Mouse (Mus musculus) spleen, adult 2 months (tissue): ENCODE measurements around the gene Esam. TPM values are rescaled to one million over a fixed set of nuclear protein-coding genes. Genes with fewer than 3 reads are reported as not detected.

Source experiments
- DNase-seq, 2 experiments: peaks; one replicate each; pipeline versions ENCODE4 v3.0.0 to v3.0.0-alpha.2; 2012 to 2021; ENCODE audit warnings: low spot score in 2 of 2, low read depth in 1 of 2
- H3K27ac ChIP-seq: fragments of 200-500 bp; 2 replicates; pipeline ENCODE4 v1.5.1; 2012; ENCODE audit warnings: low read length, inconsistent platforms; ENCODE audit not compliant: insufficient read depth
- H3K27me3 ChIP-seq: fragments of 200-500 bp; 2 replicates; pipeline ENCODE4 v1.6.1; 2012; ENCODE audit warnings: mild to moderate bottlenecking, moderate library complexity, low read length, inconsistent platforms; ENCODE audit not compliant: control insufficient read depth, insufficient read depth
- H3K36me3 ChIP-seq: fragments of 200-500 bp; 2 replicates; pipeline ENCODE4 v1.6.1; 2012; ENCODE audit warnings: mild to moderate bottlenecking, low read length, inconsistent platforms; ENCODE audit not compliant: control insufficient read depth, insufficient read depth
- H3K4me1 ChIP-seq: fragments of 200-500 bp; 2 replicates; pipeline ENCODE4 v1.6.1; 2011; ENCODE audit warnings: inconsistent platforms; ENCODE audit not compliant: control insufficient read depth, insufficient read depth, insufficient read length
- H3K4me3 ChIP-seq: fragments of 200-500 bp; 2 replicates; pipeline ENCODE4 v1.5.1; 2011; ENCODE audit warnings: mild to moderate bottlenecking, inconsistent platforms; ENCODE audit not compliant: insufficient read depth, insufficient read length; ENCODE audit errors: extremely low read depth
- CTCF ChIP-seq: fragments of 200-500 bp; IDR thresholded peaks from 2 replicates; pipeline ENCODE4 v1.5.1; 2011; ENCODE audit warnings: mild to moderate bottlenecking, inconsistent platforms; ENCODE audit not compliant: insufficient read depth, insufficient read length, insufficient replicate concordance; ENCODE audit errors: extremely low read depth
- POLR2A ChIP-seq: fragments of 200-500 bp; IDR thresholded peaks from 2 replicates; pipeline ENCODE4 v1.6.1; 2011; ENCODE audit warnings: low read depth, low read length, inconsistent platforms
- WGBS: fragments of 180-500 bp; shearing (Covaris S2); methylation state at CpG from one replicate; pipeline ENCODE4 v1.1.7; 2018; 5-methylcytosine and 5-hydroxymethylcytosine counted together
- polyA plus RNA-seq: library from polyadenylated mRNA; depleted of rRNA; stranded (reverse); fragments of >200 nt; gene quantifications from 2 replicates; pipeline ENCODE4 v1.2.3, GENCODE M21; 2012

Esam gene
- polyA plus RNA-seq, 1 experiment = 19.6 TPM

- Histone ChIP-seq H3K27ac (peak overlapping the region; percentile 37), H3K27me3 (peaks cover 7% of the 10 kb centered on the region), H3K36me3 (no peaks in the 10 kb centered on the region), H3K4me3 (peak overlapping the region; percentile 32; the same call in 1 of the 2 replicates), H3K4me1 (peaks cover 4% of the 10 kb centered on the region; the same call in 1 of the 2 replicates)
- TF ChIP-seq CTCF (peak; percentile 35; the same call in 1 of the 2 replicates), POLR2A (no peak)
- DNase-seq = peak in 1 of 2 experiments; percentile 26
- 3% methylated on average over 32 of the region's 32 CpGs for WGBS
These were observed 2.4 kb downstream of the Esam start for GRCm38 (mm10) chr9:37530031-37530887.

- 23% methylated on average over 31 of the region's 31 CpGs for WGBS
- Histone ChIP-seq H3K4me3 (peak overlapping the region; percentile 32; the same call in 1 of the 2 replicates), H3K4me1 (peaks cover 4% of the 10 kb centered on the region; the same call in 1 of the 2 replicates), H3K27me3 (peaks cover 7% of the 10 kb centered on the region), H3K36me3 (no peaks in the 10 kb centered on the region), H3K27ac (peak overlapping the region; percentile 37)
- DNase-seq = no peak
- TF ChIP-seq CTCF (no peak), POLR2A (no peak)
These were observed 3.2 kb downstream of the Esam start for GRCm38 (mm10) chr9:37530888-37531705.

- no peak for DNase-seq
- Histone ChIP-seq H3K27ac (no peak overlapping the region), H3K27me3 (no peaks in the 10 kb centered on the region), H3K4me1 (no peaks in the 10 kb centered on the region), H3K36me3 (no peaks in the 10 kb centered on the region), H3K4me3 (no peak overlapping the region)
- TF ChIP-seq CTCF (no peak), POLR2A (no peak)
- WGBS = 92% methylated on average over 4 of the region's 4 CpGs
These were observed 9.0 kb downstream of the Esam start for GRCm38 (mm10) chr9:37536851-37537250.

- WGBS = 82% methylated on average over 5 of the region's 5 CpGs
- Histone ChIP-seq H3K4me1 (no peaks in the 10 kb centered on the region), H3K4me3 (no peak overlapping the region), H3K36me3 (no peaks in the 10 kb centered on the region), H3K27ac (no peak overlapping the region), H3K27me3 (no peaks in the 10 kb centered on the region)
- no peak for DNase-seq
- no peak for TF ChIP-seq POLR2A
- TF ChIP-seq CTCF = no peak
These were observed 9.9 kb downstream of the Esam start for GRCm38 (mm10) chr9:37537658-37538250.

- no peaks in the 10 kb centered on the region for H3K27me3 ChIP-seq
- H3K4me1 ChIP-seq = no peaks in the 10 kb centered on the region
- no peaks in the 10 kb centered on the region for H3K36me3 ChIP-seq
- H3K27ac ChIP-seq = no peak within 1 kb of the TSS
- no peak within 1 kb of the TSS for H3K4me3 ChIP-seq
- DNase-seq = no peak
- TF ChIP-seq CTCF = no peak
- no peak for TF ChIP-seq POLR2A
- WGBS = 86% methylated on average over 23 of the region's 23 CpGs
These were observed 11.5 kb downstream of the Esam start, which contains the start of gene Vsig2 for GRCm38 (mm10) chr9:37539170-37540025. TSS of gene Vsig2 (plus strand) at chr9:37539255.

- H3K4me1 ChIP-seq = peaks cover 3% of the 10 kb centered on the region; the same call in 1 of the 2 replicates
- TF ChIP-seq POLR2A (no peak), CTCF (no peak)
- no peaks in the 10 kb centered on the region for H3K36me3 ChIP-seq
- DNase-seq = no peak
- H3K4me3 ChIP-seq = no peak overlapping the region
- H3K27ac ChIP-seq = no peak overlapping the region
- no peaks in the 10 kb centered on the region for H3K27me3 ChIP-seq
- WGBS = 95% methylated on average over 4 of the region's 4 CpGs
These were observed 12.3 kb downstream of the Esam start for GRCm38 (mm10) chr9:37540226-37540625.
